7 mouse cellular contexts compared by ENCODE assay signal in the genomic region with DNA sequence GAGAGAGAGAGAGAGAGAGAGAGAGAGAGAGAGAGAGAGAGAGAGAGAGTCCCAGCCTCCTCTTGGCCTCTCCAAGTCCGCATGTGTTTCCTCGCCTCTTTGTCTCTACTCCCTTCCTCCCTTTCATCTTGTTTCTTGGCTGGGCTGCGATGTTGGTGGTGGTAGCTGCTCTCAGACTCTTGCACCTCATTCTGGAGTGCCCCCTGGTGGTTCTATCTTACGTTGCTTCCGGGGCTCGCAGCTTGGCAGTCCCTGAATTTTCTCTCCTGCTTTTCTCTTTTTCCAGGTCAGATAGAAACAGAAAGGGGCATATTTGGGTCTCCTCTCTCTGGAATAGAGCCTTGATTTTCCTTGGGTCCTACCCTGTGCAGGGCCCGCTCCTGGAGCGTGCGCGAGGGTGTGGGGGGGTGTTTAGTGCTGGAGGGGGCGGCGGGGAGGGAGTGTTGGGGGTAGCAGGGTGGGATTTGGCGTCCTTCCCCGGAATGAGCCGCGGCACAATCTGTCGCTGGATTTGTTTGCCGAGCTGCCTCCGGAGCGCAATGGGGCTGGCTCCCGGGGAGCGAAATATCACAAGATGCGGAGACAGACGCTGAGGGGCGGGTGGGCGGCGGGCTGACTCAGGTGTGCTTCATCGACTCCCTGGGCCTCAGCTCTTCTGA. TPM values are rescaled to one million over a fixed set of nuclear protein-coding genes. Genes with fewer than 3 reads are reported as not detected.
DNase-seq lines count a peak whose midpoint lies in the region.

No protein-coding gene starts in this region.

- intact Hi-C loops in left cerebral cortex, postnatal 4 days (cut with DNase I), result loop anchor here (5.0 kb wide), 1 partner anchor 56 kb away; no protein-coding TSS in a partner anchor

- peak; percentile 70 for DNase-seq in Muller cell, postnatal 12 days (ENCODE audit: inconsistent ontology term)
- peak; percentile 63 for DNase-seq in c-Kit-positive CD71-negative TER-119-negative erythroid progenitor cells, embryonic 14.5 days (ENCODE audit: low read depth)
- DNase-seq in gastrocnemius, postnatal 10 days, result peak; percentile 67
- peak; percentile 78 for DNase-seq in induced T-regulatory cell, adult 2 months (ENCODE audit: low read depth)
- peak; percentile 82 for DNase-seq in left cerebral cortex, postnatal 4 days
- DNase-seq in mesoderm, embryonic 11.5 days (ENCODE audit: low read depth, low spot score), result peak; percentile 83
- peak; percentile 78 to 81 for DNase-seq in right cerebral cortex, postnatal 36 days (ENCODE audit: low spot score in 2 of 2)

RNA-seq across cellular contexts. Expression of a gene that starts 2.3 kb away (rescaled TPM):
- total RNA-seq in gastrocnemius, postnatal 10 days (2021), result 1 to 10 TPM; 1.0 TPM
- 10 to 100 TPM; 59.4 to 61.6 TPM for total RNA-seq in left cerebral cortex, postnatal 4 days (2021)

RNA-seq across cellular contexts. Expression of a gene that starts 47.6 kb away (rescaled TPM):
- total RNA-seq in gastrocnemius, postnatal 10 days (2021), result 10 to 100 TPM; 18.9 to 20.0 TPM
- total RNA-seq in left cerebral cortex, postnatal 4 days (2021), result 1 to 10 TPM; 3.4 to 5.6 TPM

RNA-seq across cellular contexts. Expression of a gene that starts 50.1 kb away (rescaled TPM):
- total RNA-seq in gastrocnemius, postnatal 10 days (2021), result 1 to 10 TPM; 6.4 to 6.7 TPM
- total RNA-seq in left cerebral cortex, postnatal 4 days (2021), result 1 to 10 TPM in 1 of 2 experiments, under 1 TPM in 1; 0.46 to 1.3 TPM

Comparison
In these comparisons a context has a peak if more than half of its experiments do, and no peak if none do; other contexts are left out.
1. Peak in every context shown above with its lines: DNase-seq.
2. RNA of a gene that starts 2.3 kb away (total RNA-seq): 59.4 to 61.6 TPM in left cerebral cortex, postnatal 4 days; 1.0 TPM in gastrocnemius, postnatal 10 days; every median in the first group is over 10 times any median in the second.